Mouse (Mus musculus): ENCODE results near the gene Metap1. TPM values are rescaled to one million over a fixed set of nuclear protein-coding genes. Genes with fewer than 3 reads are reported as not detected.

Metap1 gene
- polyA plus RNA-seq, 1 experiment from 2014 or later: 50.7 TPM

GRCm38 (mm10) chr3:138460260-138460659, 29.1 kb downstream of the Metap1 start:
- no peaks in the 10 kb centered on the region for H3K9me3 ChIP-seq (ENCODE audit: low read length)
- no peak overlapping the region for H3K9ac ChIP-seq (replicated peaks; ENCODE audit: low read length)
- H3K27ac ChIP-seq (ENCODE audit: low read length): no peak overlapping the region
- ATAC-seq (ENCODE audit: low FRiP score, low TSS enrichment): no peak
- 77% methylated on average over 13 of the region's 13 CpGs for WGBS
- H3K36me3 ChIP-seq (ENCODE audit: insufficient read depth, low read length): peaks cover 78% of the 10 kb centered on the region
- H3K4me1 ChIP-seq (ENCODE audit: insufficient read depth, low read length): no peaks in the 10 kb centered on the region
- H3K4me3 ChIP-seq (ENCODE audit: low read length): no peak overlapping the region
- no peak overlapping the region for H3K4me2 ChIP-seq (replicated peaks; ENCODE audit: low read depth, low read length)
- H3K27me3 ChIP-seq (ENCODE audit: insufficient read depth, low read length): no peaks in the 10 kb centered on the region

- Histone ChIP-seq H3K36me3 (ENCODE audit: insufficient read depth, low read length) (peaks cover 84% of the 10 kb centered on the region), H3K9ac (replicated peaks; ENCODE audit: low read length) (no peak overlapping the region), H3K4me3 (ENCODE audit: low read length) (no peak overlapping the region), H3K4me2 (replicated peaks; ENCODE audit: low read depth, low read length) (no peak overlapping the region), H3K27me3 (ENCODE audit: insufficient read depth, low read length) (no peaks in the 10 kb centered on the region), H3K4me1 (ENCODE audit: insufficient read depth, low read length) (no peaks in the 10 kb centered on the region), H3K9me3 (ENCODE audit: low read length) (no peaks in the 10 kb centered on the region), H3K27ac (ENCODE audit: low read length) (no peak overlapping the region)
- no peak for ATAC-seq (ENCODE audit: low FRiP score, low TSS enrichment)
- 94% methylated on average over 3 of the region's 3 CpGs for WGBS
Observed at GRCm38 (mm10) chr3:138458441-138458840, 30.9 kb downstream of the Metap1 start.

GRCm38 (mm10) chr3:138454711-138455435, 34.4 kb downstream of the Metap1 start:
- Histone ChIP-seq H3K36me3 (ENCODE audit: insufficient read depth, low read length) (peaks cover 91% of the 10 kb centered on the region), H3K27ac (ENCODE audit: low read length) (no peak overlapping the region), H3K27me3 (ENCODE audit: insufficient read depth, low read length) (no peaks in the 10 kb centered on the region), H3K4me1 (ENCODE audit: insufficient read depth, low read length) (no peaks in the 10 kb centered on the region), H3K4me2 (replicated peaks; ENCODE audit: low read depth, low read length) (no peak overlapping the region), H3K9ac (replicated peaks; ENCODE audit: low read length) (no peak overlapping the region), H3K9me3 (ENCODE audit: low read length) (no peaks in the 10 kb centered on the region), H3K4me3 (ENCODE audit: low read length) (no peak overlapping the region)
- WGBS: 89% methylated on average over 13 of the region's 13 CpGs
- ATAC-seq (ENCODE audit: low FRiP score, low TSS enrichment): no peak

GRCm38 (mm10) chr3:138454234-138454633, 35.1 kb downstream of the Metap1 start:
- no peak for ATAC-seq (ENCODE audit: low FRiP score, low TSS enrichment)
- 96% methylated on average over 1 of the region's 1 CpGs for WGBS
- no peak overlapping the region for H3K4me2 ChIP-seq (replicated peaks; ENCODE audit: low read depth, low read length)
- H3K27me3 ChIP-seq (ENCODE audit: insufficient read depth, low read length): no peaks in the 10 kb centered on the region
- H3K36me3 ChIP-seq (ENCODE audit: insufficient read depth, low read length): peaks cover 90% of the 10 kb centered on the region
- H3K9ac ChIP-seq (replicated peaks; ENCODE audit: low read length): no peak overlapping the region
- no peak overlapping the region for H3K4me3 ChIP-seq (ENCODE audit: low read length)
- no peaks in the 10 kb centered on the region for H3K4me1 ChIP-seq (ENCODE audit: insufficient read depth, low read length)
- H3K9me3 ChIP-seq (ENCODE audit: low read length): no peaks in the 10 kb centered on the region
- no peak overlapping the region for H3K27ac ChIP-seq (ENCODE audit: low read length)

GRCm38 (mm10) chr3:138452169-138452568, 37.1 kb downstream of the Metap1 start:
- 82% methylated on average over 10 of the region's 10 CpGs for WGBS
- Histone ChIP-seq H3K4me1 (ENCODE audit: insufficient read depth, low read length) (peaks cover 5% of the 10 kb centered on the region; the same call in 1 of the 2 replicates), H3K27me3 (ENCODE audit: insufficient read depth, low read length) (no peaks in the 10 kb centered on the region), H3K4me2 (replicated peaks; ENCODE audit: low read depth, low read length) (no peak overlapping the region), H3K4me3 (ENCODE audit: low read length) (no peak overlapping the region), H3K36me3 (ENCODE audit: insufficient read depth, low read length) (peaks cover 86% of the 10 kb centered on the region), H3K27ac (ENCODE audit: low read length) (no peak overlapping the region), H3K9me3 (ENCODE audit: low read length) (no peaks in the 10 kb centered on the region), H3K9ac (replicated peaks; ENCODE audit: low read length) (no peak overlapping the region)
- no peak for ATAC-seq (ENCODE audit: low FRiP score, low TSS enrichment)

GRCm38 (mm10) chr3:138448077-138448860, 41.0 kb downstream of the Metap1 start:
- peak; percentile 68 for ATAC-seq (ENCODE audit: low FRiP score, low TSS enrichment)
- H3K27me3 ChIP-seq (ENCODE audit: insufficient read depth, low read length): no peaks in the 10 kb centered on the region
- no peaks in the 10 kb centered on the region for H3K9me3 ChIP-seq (ENCODE audit: low read length)
- H3K4me1 ChIP-seq (ENCODE audit: insufficient read depth, low read length): peaks cover 14% of the 10 kb centered on the region
- H3K4me2 ChIP-seq (replicated peaks; ENCODE audit: low read depth, low read length): no peak overlapping the region
- no peak overlapping the region for H3K4me3 ChIP-seq (ENCODE audit: low read length)
- 0 out of 2 replicates have a peak overlapping the region, but pooled peaks have one; percentile 17 for H3K27ac ChIP-seq (ENCODE audit: low read length)
- WGBS: 43% methylated on average over 12 of the region's 12 CpGs
- no peak overlapping the region for H3K9ac ChIP-seq (replicated peaks; ENCODE audit: low read length)
- H3K36me3 ChIP-seq (ENCODE audit: insufficient read depth, low read length): peaks cover 61% of the 10 kb centered on the region

GRCm38 (mm10) chr3:138443465-138443771, 45.9 kb downstream of the Metap1 start:
- H3K4me1 ChIP-seq (ENCODE audit: insufficient read depth, low read length): peaks cover 17% of the 10 kb centered on the region
- ATAC-seq (ENCODE audit: low FRiP score, low TSS enrichment): no peak
- 4% methylated on average over 9 of the region's 9 CpGs for WGBS

GRCm38 (mm10) chr3:138442612-138443464, 46.5 kb downstream of the Metap1 start, which contains the start of gene Adh5:
Gene Adh5 (plus strand): TSS chr3:138443093.
- Histone ChIP-seq H3K4me2 (replicated peaks; ENCODE audit: low read depth, low read length) (peak within 1 kb of the TSS; percentile 79), H3K36me3 (ENCODE audit: insufficient read depth, low read length) (peaks cover 18% of the 10 kb centered on the region; the same call in 1 of the 2 replicates), H3K4me3 (ENCODE audit: low read length) (peak within 1 kb of the TSS; percentile 66), H3K27ac (ENCODE audit: low read length) (peak within 1 kb of the TSS; percentile 82), H3K9ac (replicated peaks; ENCODE audit: low read length) (peak within 1 kb of the TSS; percentile 82), H3K4me1 (ENCODE audit: insufficient read depth, low read length) (peaks cover 13% of the 10 kb centered on the region), H3K27me3 (ENCODE audit: insufficient read depth, low read length) (no peaks in the 10 kb centered on the region), H3K9me3 (ENCODE audit: low read length) (no peaks in the 10 kb centered on the region)
- under 1% methylated on average over 84 of the region's 86 CpGs for WGBS
- ATAC-seq (ENCODE audit: low FRiP score, low TSS enrichment): peak; percentile 99

More at GRCm38 (mm10) chr3:138443465-138443771, 45.9 kb downstream of the Metap1 start:
- Histone ChIP-seq H3K4me3 (ENCODE audit: low read length) (peak overlapping the region; percentile 66), H3K36me3 (ENCODE audit: insufficient read depth, low read length) (peaks cover 22% of the 10 kb centered on the region; the same call in 1 of the 2 replicates), H3K9ac (replicated peaks; ENCODE audit: low read length) (peak overlapping the region; percentile 82), H3K9me3 (ENCODE audit: low read length) (no peaks in the 10 kb centered on the region), H3K27ac (ENCODE audit: low read length) (peak overlapping the region; percentile 75), H3K27me3 (ENCODE audit: insufficient read depth, low read length) (no peaks in the 10 kb centered on the region), H3K4me2 (replicated peaks; ENCODE audit: low read depth, low read length) (peak overlapping the region; percentile 79)

- H3K9me3 ChIP-seq (ENCODE audit: low read length): no peaks in the 10 kb centered on the region
- peak overlapping the region; percentile 66 for H3K9ac ChIP-seq (replicated peaks; ENCODE audit: low read length)
- peaks cover 12% of the 10 kb centered on the region for H3K4me1 ChIP-seq (ENCODE audit: insufficient read depth, low read length)
- H3K4me3 ChIP-seq (ENCODE audit: low read length): peak overlapping the region; percentile 66
- peaks cover 12% of the 10 kb centered on the region; the same call in 1 of the 2 replicates for H3K36me3 ChIP-seq (ENCODE audit: insufficient read depth, low read length)
- H3K27me3 ChIP-seq (ENCODE audit: insufficient read depth, low read length): no peaks in the 10 kb centered on the region
- H3K4me2 ChIP-seq (replicated peaks; ENCODE audit: low read depth, low read length): peak overlapping the region; percentile 79
- peak overlapping the region; percentile 82 for H3K27ac ChIP-seq (ENCODE audit: low read length)
- under 1% methylated on average over 9 of the region's 9 CpGs for WGBS
- ATAC-seq (ENCODE audit: low FRiP score, low TSS enrichment): peak; percentile 1; the same call in 1 of the 2 replicates
Observed at GRCm38 (mm10) chr3:138442203-138442602, 47.1 kb downstream of the Metap1 start.
